Mouse (Mus musculus): ENCODE data around the gene Pla2g4e.

- TF ChIP-seq CTCF (IDR thresholded peaks at IDR 0.05) = no peak
- TF ChIP-seq POLR2A (IDR thresholded peaks at IDR 0.05; ENCODE audit: insufficient read depth, low read depth, low read length) = no peak
- TF ChIP-seq EP300 (IDR thresholded peaks at IDR 0.05; ENCODE audit: insufficient read depth, low read depth, low read length) = no peak
These were observed 97.8 kb downstream of the Pla2g4e start for GRCm38 (mm10) chr2:120147364-120147763.

All from heart, adult 2 months (tissue).